Mouse (Mus musculus): Measurements from ENCODE around the gene Trim33. TPM values are rescaled to one million over a fixed set of nuclear protein-coding genes. Genes with fewer than 3 reads are reported as not detected.

The Trim33 gene
- polyA plus RNA-seq, 1 experiment from 2014 or later: 21.5 TPM

GRCm38 (mm10) chr3:103386292-103387031, 107.4 kb downstream of the Trim33 start:
- Histone ChIP-seq H3K4me1 (ENCODE audit: control insufficient read depth, insufficient read depth, low read length) (no peaks in the 10 kb centered on the region), H3K36me3 (ENCODE audit: control insufficient read depth, insufficient read depth, low read length) (no peaks in the 10 kb centered on the region), H3K4me3 (ENCODE audit: low read depth, low read length) (no peak overlapping the region), H3K27me3 (ENCODE audit: control insufficient read depth, insufficient read depth, low read length) (no peaks in the 10 kb centered on the region), H3K27ac (ENCODE audit: low read depth, low read length) (no peak overlapping the region), H3K9me3 (ENCODE audit: control insufficient read depth, low read length) (no peaks in the 10 kb centered on the region), H3K9ac (ENCODE audit: low read length) (no peak overlapping the region), H3K4me2 (no peak overlapping the region)
- WGBS: 93% methylated on average over 16 of the region's 16 CpGs
- ATAC-seq (ENCODE audit: low FRiP score) (no peak), DNase-seq (ENCODE audit: low spot score, missing footprints) (no peak)

GRCm38 (mm10) chr3:103392613-103393258, 113.6 kb downstream of the Trim33 start:
- H3K4me1 ChIP-seq (ENCODE audit: control insufficient read depth, insufficient read depth, low read length): no peaks in the 10 kb centered on the region
- no peaks in the 10 kb centered on the region for H3K36me3 ChIP-seq (ENCODE audit: control insufficient read depth, insufficient read depth, low read length)
- H3K27ac ChIP-seq (ENCODE audit: low read depth, low read length): no peak overlapping the region
- H3K4me2 ChIP-seq: no peak overlapping the region
- DNase-seq (ENCODE audit: low spot score, missing footprints) (peak; percentile 88), ATAC-seq (ENCODE audit: low FRiP score) (peak; percentile 87)
- H3K4me3 ChIP-seq (ENCODE audit: low read depth, low read length): no peak overlapping the region
- 1% methylated on average over 3 of the region's 3 CpGs for WGBS
- no peaks in the 10 kb centered on the region for H3K9me3 ChIP-seq (ENCODE audit: control insufficient read depth, low read length)
- H3K27me3 ChIP-seq (ENCODE audit: control insufficient read depth, insufficient read depth, low read length): no peaks in the 10 kb centered on the region
- no peak overlapping the region for H3K9ac ChIP-seq (ENCODE audit: low read length)

- no peaks in the 10 kb centered on the region for H3K9me3 ChIP-seq (ENCODE audit: control insufficient read depth, low read length)
- H3K27ac ChIP-seq (ENCODE audit: low read depth, low read length): no peak overlapping the region
- H3K4me2 ChIP-seq: no peak overlapping the region
- ATAC-seq (ENCODE audit: low FRiP score): peak; percentile 74
- no peaks in the 10 kb centered on the region for H3K36me3 ChIP-seq (ENCODE audit: control insufficient read depth, insufficient read depth, low read length)
- no peaks in the 10 kb centered on the region for H3K27me3 ChIP-seq (ENCODE audit: control insufficient read depth, insufficient read depth, low read length)
- H3K9ac ChIP-seq (ENCODE audit: low read length): no peak overlapping the region
- no peak for DNase-seq (ENCODE audit: low spot score, missing footprints)
- WGBS: 83% methylated on average over 14 of the region's 14 CpGs
- H3K4me1 ChIP-seq (ENCODE audit: control insufficient read depth, insufficient read depth, low read length): no peaks in the 10 kb centered on the region
- no peak overlapping the region for H3K4me3 ChIP-seq (ENCODE audit: low read depth, low read length)
These were observed 114.4 kb downstream of the Trim33 start for GRCm38 (mm10) chr3:103393283-103394060.

GRCm38 (mm10) chr3:103394121-103394520, 115.0 kb downstream of the Trim33 start:
- Histone ChIP-seq H3K4me3 (ENCODE audit: low read depth, low read length) (no peak overlapping the region), H3K9ac (ENCODE audit: low read length) (no peak overlapping the region), H3K27me3 (ENCODE audit: control insufficient read depth, insufficient read depth, low read length) (no peaks in the 10 kb centered on the region), H3K36me3 (ENCODE audit: control insufficient read depth, insufficient read depth, low read length) (no peaks in the 10 kb centered on the region), H3K9me3 (ENCODE audit: control insufficient read depth, low read length) (no peaks in the 10 kb centered on the region), H3K4me2 (no peak overlapping the region), H3K27ac (ENCODE audit: low read depth, low read length) (no peak overlapping the region), H3K4me1 (ENCODE audit: control insufficient read depth, insufficient read depth, low read length) (no peaks in the 10 kb centered on the region)
- no peak for ATAC-seq (ENCODE audit: low FRiP score)
- WGBS: 77% methylated on average over 2 of the region's 2 CpGs
- no peak for DNase-seq (ENCODE audit: low spot score, missing footprints)

- 91% methylated on average over 3 of the region's 3 CpGs for WGBS
- no peak overlapping the region for H3K4me3 ChIP-seq (ENCODE audit: low read depth, low read length)
- ATAC-seq (ENCODE audit: low FRiP score) (no peak), DNase-seq (ENCODE audit: low spot score, missing footprints) (no peak)
- no peak overlapping the region for H3K4me2 ChIP-seq
- H3K9me3 ChIP-seq (ENCODE audit: control insufficient read depth, low read length): no peaks in the 10 kb centered on the region
- peaks cover 8% of the 10 kb centered on the region for H3K4me1 ChIP-seq (ENCODE audit: control insufficient read depth, insufficient read depth, low read length)
- no peak overlapping the region for H3K9ac ChIP-seq (ENCODE audit: low read length)
- no peak overlapping the region for H3K27ac ChIP-seq (ENCODE audit: low read depth, low read length)
- no peaks in the 10 kb centered on the region for H3K36me3 ChIP-seq (ENCODE audit: control insufficient read depth, insufficient read depth, low read length)
- no peaks in the 10 kb centered on the region for H3K27me3 ChIP-seq (ENCODE audit: control insufficient read depth, insufficient read depth, low read length)
These were observed 118.4 kb downstream of the Trim33 start for GRCm38 (mm10) chr3:103397523-103397922.

- 0 out of 2 replicates have a peak overlapping the region, but pooled peaks have one; percentile 12 for H3K27ac ChIP-seq (ENCODE audit: low read depth, low read length)
- no peak overlapping the region for H3K4me3 ChIP-seq (ENCODE audit: low read depth, low read length)
- no peaks in the 10 kb centered on the region for H3K36me3 ChIP-seq (ENCODE audit: control insufficient read depth, insufficient read depth, low read length)
- no peak overlapping the region for H3K9ac ChIP-seq (ENCODE audit: low read length)
- no peak for ATAC-seq (ENCODE audit: low FRiP score)
- no peaks in the 10 kb centered on the region for H3K27me3 ChIP-seq (ENCODE audit: control insufficient read depth, insufficient read depth, low read length)
- H3K9me3 ChIP-seq (ENCODE audit: control insufficient read depth, low read length): no peaks in the 10 kb centered on the region
- DNase-seq (ENCODE audit: low spot score, missing footprints): no peak
- H3K4me2 ChIP-seq: no peak overlapping the region
- 74% methylated on average over 6 of the region's 6 CpGs for WGBS
- peaks cover 10% of the 10 kb centered on the region for H3K4me1 ChIP-seq (ENCODE audit: control insufficient read depth, insufficient read depth, low read length)
These were observed 121.7 kb downstream of the Trim33 start for GRCm38 (mm10) chr3:103400807-103401206.

- H3K4me1 ChIP-seq (ENCODE audit: control insufficient read depth, insufficient read depth, low read length): peaks cover 10% of the 10 kb centered on the region
- H3K27ac ChIP-seq (ENCODE audit: low read depth, low read length): peak overlapping the region; percentile 12; the same call in 1 of the 2 replicates
- H3K9ac ChIP-seq (ENCODE audit: low read length): no peak overlapping the region
- H3K27me3 ChIP-seq (ENCODE audit: control insufficient read depth, insufficient read depth, low read length): no peaks in the 10 kb centered on the region
- 46% methylated on average over 17 of the region's 17 CpGs for WGBS
- no peak overlapping the region for H3K4me3 ChIP-seq (ENCODE audit: low read depth, low read length)
- no peaks in the 10 kb centered on the region for H3K36me3 ChIP-seq (ENCODE audit: control insufficient read depth, insufficient read depth, low read length)
- no peak overlapping the region for H3K4me2 ChIP-seq
- DNase-seq (ENCODE audit: low spot score, missing footprints) (no peak), ATAC-seq (ENCODE audit: low FRiP score) (peak; percentile 79)
- H3K9me3 ChIP-seq (ENCODE audit: control insufficient read depth, low read length): no peaks in the 10 kb centered on the region
These were observed 122.4 kb downstream of the Trim33 start for GRCm38 (mm10) chr3:103401342-103402098.

GRCm38 (mm10) chr3:103402212-103402611, 123.1 kb downstream of the Trim33 start:
- H3K27ac ChIP-seq (ENCODE audit: low read depth, low read length): no peak overlapping the region; the same call in 1 of the 2 replicates
- H3K4me2 ChIP-seq: no peak overlapping the region
- no peaks in the 10 kb centered on the region for H3K27me3 ChIP-seq (ENCODE audit: control insufficient read depth, insufficient read depth, low read length)

More at GRCm38 (mm10) chr3:103402212-103402611, 123.1 kb downstream of the Trim33 start:
- no peak overlapping the region for H3K9ac ChIP-seq (ENCODE audit: low read length)
- ATAC-seq (ENCODE audit: low FRiP score) (peak; percentile 70), DNase-seq (ENCODE audit: low spot score, missing footprints) (no peak)
- H3K9me3 ChIP-seq (ENCODE audit: control insufficient read depth, low read length): no peaks in the 10 kb centered on the region
- H3K4me1 ChIP-seq (ENCODE audit: control insufficient read depth, insufficient read depth, low read length): peaks cover 10% of the 10 kb centered on the region
- no peak overlapping the region for H3K4me3 ChIP-seq (ENCODE audit: low read depth, low read length)
- no peaks in the 10 kb centered on the region for H3K36me3 ChIP-seq (ENCODE audit: control insufficient read depth, insufficient read depth, low read length)
- 26% methylated on average over 10 of the region's 10 CpGs for WGBS

All from midbrain, embryonic 11.5 days (tissue).